Mouse (Mus musculus): ENCODE measurements at regions not wholly inside any gene's neighbourhood (a gene's known extent, or its start where the extent isn't known, plus 50 kb on each side); places are given as distances from the start of the nearest gene placed in this dataset.
"Not testable (repeated sequence)": the region's sequence is repeated elsewhere in the genome, so short reads cannot be mapped to it uniquely, and the experiment has no call there.

GRCm38 (mm10) chr10:96372616-96373346 is 236.4 kb downstream of the Gm5426 start:
- no peak for DNase-seq (ENCODE audit: low read depth)

DNA sequence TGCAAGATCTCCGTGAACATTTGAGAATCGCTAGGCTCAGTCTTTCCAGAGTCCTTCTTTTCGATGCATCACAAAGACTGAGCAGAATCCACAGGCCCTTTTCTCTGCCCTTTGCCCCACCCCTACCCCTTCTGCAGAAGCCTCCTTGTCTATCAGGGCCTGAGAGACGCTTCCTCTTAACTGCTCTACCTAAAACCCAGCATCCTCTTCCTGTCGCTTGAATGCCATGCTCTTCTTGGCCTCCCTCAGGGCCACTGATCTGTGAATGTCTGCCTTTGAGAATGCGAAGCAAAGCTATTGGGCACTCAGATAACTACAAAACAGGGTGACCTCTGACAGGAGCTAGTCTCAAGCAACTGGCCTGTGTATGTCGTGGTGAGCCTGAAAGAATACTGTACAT is 237.1 kb downstream of the Gm5426 start:
- no peak for DNase-seq (ENCODE audit: low read depth)

- DNase-seq (ENCODE audit: low read depth) = no peak
Observed at GRCm38 (mm10) chr10:96374293-96375069, 238.1 kb downstream of the Gm5426 start.

- DNase-seq (ENCODE audit: low read depth) = no peak
Observed at GRCm38 (mm10) chr10:96375070-96375447, 238.7 kb downstream of the Gm5426 start.

GRCm38 (mm10) chr10:96377549-96377948 is 239.3 kb upstream of the Btg1 start:
- DNase-seq (ENCODE audit: low read depth) = no peak

- DNase-seq (ENCODE audit: low read depth) = no peak
Observed at GRCm38 (mm10) chr10:96379016-96379771, 237.6 kb upstream of the Btg1 start.

DNA sequence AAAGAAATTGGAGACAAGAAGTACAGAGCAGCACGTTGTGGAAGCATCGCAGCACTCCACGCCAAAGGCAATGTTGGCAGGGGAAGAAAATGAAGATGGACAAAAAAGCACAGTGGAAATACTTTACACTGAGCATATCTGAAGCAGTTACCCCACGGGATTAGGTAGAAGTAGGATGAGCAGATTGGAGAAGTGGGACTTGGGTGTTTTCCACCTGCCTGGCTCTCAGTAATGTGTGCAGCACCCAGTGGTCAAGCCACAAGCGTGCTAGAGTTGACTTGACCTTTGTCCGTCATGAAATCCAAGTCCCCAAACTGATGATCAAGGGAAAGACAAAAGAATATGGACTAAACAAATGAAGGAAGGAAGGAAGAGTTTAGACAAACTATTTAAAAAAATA is 235.1 kb upstream of the Btg1 start:
- no peak for DNase-seq (ENCODE audit: low read depth)

DNA sequence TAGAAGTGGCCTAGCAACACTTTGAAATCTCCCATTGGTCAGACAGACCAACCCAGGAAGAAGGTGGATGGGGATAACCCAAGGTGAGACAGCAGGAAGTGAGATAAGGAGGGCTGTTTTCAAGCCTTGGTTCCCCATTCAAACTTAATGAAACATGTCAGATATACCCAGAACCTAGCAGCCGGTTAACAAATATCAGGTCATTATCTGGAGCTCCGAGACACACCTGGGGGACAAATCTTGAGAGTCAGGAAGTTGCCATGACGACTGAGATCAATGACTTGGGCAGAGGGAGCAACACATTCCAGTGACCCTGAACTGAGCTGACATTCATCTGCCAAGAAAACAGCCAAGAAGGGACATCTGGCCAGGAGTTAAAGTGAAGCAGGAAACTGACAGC is 225.1 kb upstream of the Btg1 start:
- DNase-seq (ENCODE audit: low read depth) = no peak

DNA sequence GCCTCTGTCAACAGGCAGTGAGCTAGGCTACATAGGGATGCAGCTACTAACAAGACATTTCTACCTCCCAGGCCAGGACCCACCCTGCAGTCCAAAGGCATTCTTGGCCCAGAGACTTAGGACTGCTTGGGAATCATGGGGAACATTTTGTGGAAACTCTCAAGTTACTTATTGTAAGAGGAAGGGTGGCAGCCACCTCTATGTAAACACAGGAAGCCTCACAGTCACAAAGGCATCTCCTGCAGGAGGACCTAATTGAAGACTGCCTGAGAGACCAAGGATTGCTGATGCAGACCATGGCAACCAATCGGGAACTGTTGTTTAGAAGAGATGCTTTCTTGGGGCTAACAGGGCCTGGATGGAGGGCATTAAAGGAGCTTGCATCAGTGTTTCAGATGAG is 224.0 kb upstream of the Btg1 start:
- no peak for DNase-seq (ENCODE audit: low read depth)

DNA sequence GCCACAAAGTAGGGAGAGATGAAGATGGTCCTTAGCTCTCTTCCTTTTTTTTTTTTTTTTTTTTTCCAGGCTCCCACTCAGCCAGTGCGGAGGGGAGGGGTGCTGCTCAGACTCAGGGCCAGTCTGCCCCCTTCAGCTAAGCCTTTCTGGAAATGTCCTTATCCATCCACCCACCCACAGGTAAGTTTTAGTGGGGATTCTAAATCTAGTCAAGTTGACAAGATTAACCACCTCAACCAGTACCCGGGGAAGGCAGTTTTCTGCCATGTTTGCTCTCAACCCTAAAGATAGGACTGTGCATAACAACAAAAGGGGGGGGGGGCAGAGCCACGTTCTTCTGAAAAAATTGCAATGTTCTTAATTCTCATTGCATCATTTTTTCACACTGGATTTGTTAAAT is 222.6 kb upstream of the Btg1 start:
- no peak for DNase-seq (ENCODE audit: low read depth)

DNA sequence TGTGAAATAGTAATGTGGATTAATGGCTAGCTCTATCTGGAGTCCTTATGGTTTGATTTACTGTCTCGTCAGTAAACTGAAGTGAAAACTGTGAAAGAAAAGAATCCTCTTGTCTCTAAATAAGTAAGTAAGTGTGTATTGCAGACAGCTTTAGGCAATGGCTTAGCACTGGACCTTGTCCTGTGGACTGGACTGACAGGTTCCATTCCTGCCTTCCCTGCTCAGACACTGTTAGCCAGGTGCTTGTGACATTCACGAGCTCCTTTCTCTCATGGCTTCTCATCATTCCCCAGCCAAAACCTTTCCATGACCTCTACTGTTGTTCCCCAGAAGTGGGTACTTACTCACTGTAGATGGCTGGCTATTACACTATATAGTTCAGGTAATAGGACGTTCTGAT is 221.8 kb upstream of the Btg1 start:
- no peak for DNase-seq (ENCODE audit: low read depth)

GRCm38 (mm10) chr10:96397931-96398561 is 218.8 kb upstream of the Btg1 start:
- DNase-seq (ENCODE audit: low read depth) = no peak

- DNase-seq (ENCODE audit: low read depth) = no peak
Observed at GRCm38 (mm10) chr10:96398562-96399288, 218.1 kb upstream of the Btg1 start.

- DNase-seq (ENCODE audit: low read depth) = no peak
Observed at GRCm38 (mm10) chr10:96399636-96400400, 217.0 kb upstream of the Btg1 start.

- no peak for DNase-seq (ENCODE audit: low read depth)
Observed at GRCm38 (mm10) chr10:96400793-96401192, 216.0 kb upstream of the Btg1 start.

GRCm38 (mm10) chr10:96406306-96406705 is 210.5 kb upstream of the Btg1 start:
- DNase-seq (ENCODE audit: low read depth) = no peak

- DNase-seq (ENCODE audit: low read depth) = no peak
Observed at GRCm38 (mm10) chr10:96407846-96408245, 209.0 kb upstream of the Btg1 start.

- DNase-seq (ENCODE audit: low read depth) = no peak
Observed at GRCm38 (mm10) chr10:96408250-96408649, 208.6 kb upstream of the Btg1 start.

- DNase-seq (ENCODE audit: low read depth) = no peak
Observed at GRCm38 (mm10) chr10:96410028-96410427, 206.8 kb upstream of the Btg1 start.

GRCm38 (mm10) chr10:96414807-96415206 is 202.0 kb upstream of the Btg1 start:
- DNase-seq (ENCODE audit: low read depth) = no peak

GRCm38 (mm10) chr10:96421506-96421905 is 195.3 kb upstream of the Btg1 start:
- DNase-seq (ENCODE audit: low read depth) = not testable (repeated sequence)

Data from c-Kit-positive CD71-positive TER-119-negative erythroid progenitor cells, embryonic 14.5 days (primary cell).